Mouse (Mus musculus): ENCODE measurements around the gene Ctdsp2. TPM values are rescaled to one million over a fixed set of nuclear protein-coding genes. Genes with fewer than 3 reads are reported as not detected.

Ctdsp2 gene
- polyA plus RNA-seq, 1 experiment from 2014 or later = 58.8 TPM

GRCm38 (mm10) chr10:127037641-127038040, 59.1 kb downstream of the Ctdsp2 start:
- H3K27ac ChIP-seq (ENCODE audit: low read depth, low read length) = no peak overlapping the region
- H3K4me2 ChIP-seq (ENCODE audit: low read depth, low read length, severe bottlenecking) = no peak overlapping the region
- H3K4me1 ChIP-seq (replicated peaks; ENCODE audit: control insufficient read depth, insufficient read depth, low read length) = no peaks in the 10 kb centered on the region
- H3K36me3 ChIP-seq (ENCODE audit: control insufficient read depth, insufficient read depth, low read length) = no peaks in the 10 kb centered on the region
- no peaks in the 10 kb centered on the region for H3K9me3 ChIP-seq (ENCODE audit: control insufficient read depth, low read length)
- H3K4me3 ChIP-seq (ENCODE audit: low read depth, low read length) = no peak overlapping the region
- DNase-seq (ENCODE audit: low spot score) (no peak), ATAC-seq (replicated peaks; ENCODE audit: low FRiP score) (no peak)
- no peak overlapping the region for H3K9ac ChIP-seq (ENCODE audit: low read length)
- H3K27me3 ChIP-seq (ENCODE audit: control insufficient read depth, insufficient read depth, low read length) = peaks cover 2% of the 10 kb centered on the region; the same call in 1 of the 2 replicates
- 72% methylated on average over 12 of the region's 12 CpGs for WGBS

DNA sequence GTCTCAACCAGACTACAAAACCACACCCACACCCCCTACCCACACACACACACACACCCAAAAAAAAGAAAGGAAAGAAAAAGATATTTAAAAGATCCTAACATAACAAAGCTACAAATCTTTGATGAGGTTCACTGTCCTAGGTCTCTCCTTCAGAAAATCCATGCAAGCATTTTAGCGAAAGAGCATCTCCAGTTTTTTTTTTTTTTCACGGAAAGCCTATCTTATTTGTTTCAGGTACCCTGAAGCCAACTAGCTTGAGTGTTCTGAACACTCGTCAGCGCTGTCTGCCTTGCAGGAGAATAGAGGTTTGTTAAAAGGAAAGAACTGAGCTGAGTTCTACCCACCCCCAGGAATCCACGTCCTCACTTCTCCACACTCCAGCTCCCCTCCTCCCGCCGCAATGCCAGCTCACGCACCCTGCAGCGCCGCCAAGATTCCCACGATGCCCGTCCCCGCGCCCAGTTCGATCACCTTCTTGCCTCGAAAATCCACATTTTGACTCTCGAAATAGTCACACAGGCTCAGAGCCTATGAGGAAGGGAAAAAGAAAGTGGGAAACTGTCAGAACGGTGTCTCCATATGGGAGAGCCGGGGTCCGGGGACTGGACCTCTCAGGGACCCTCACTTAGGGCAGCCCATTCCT, 62.2 kb downstream of the Ctdsp2 start:
- WGBS = under 1% methylated on average over 20 of the region's 20 CpGs
- Histone ChIP-seq H3K9ac (ENCODE audit: low read length) (peak overlapping the region; percentile 58), H3K27ac (ENCODE audit: low read depth, low read length) (no peak overlapping the region), H3K4me2 (ENCODE audit: low read depth, low read length, severe bottlenecking) (peak overlapping the region; percentile 99), H3K4me3 (ENCODE audit: low read depth, low read length) (peak overlapping the region; percentile 69), H3K4me1 (replicated peaks; ENCODE audit: control insufficient read depth, insufficient read depth, low read length) (0 out of 2 replicates have a peak, but pooled peaks cover 2% of the 10 kb centered on the region), H3K27me3 (ENCODE audit: control insufficient read depth, insufficient read depth, low read length) (peaks cover 2% of the 10 kb centered on the region; the same call in 1 of the 2 replicates), H3K9me3 (ENCODE audit: control insufficient read depth, low read length) (no peaks in the 10 kb centered on the region), H3K36me3 (ENCODE audit: control insufficient read depth, insufficient read depth, low read length) (no peaks in the 10 kb centered on the region)
- DNase-seq (ENCODE audit: low spot score) (no peak), ATAC-seq (replicated peaks; ENCODE audit: low FRiP score) (0 out of 2 replicates have a peak, but pooled peaks have one; percentile 17)

GRCm38 (mm10) chr10:127041274-127041766, 62.8 kb downstream of the Ctdsp2 start, which contains the start of the genes Mettl1 and Eef1akmt3:
TSS of gene Mettl1 (plus strand) at chr10:127041414.
TSS of gene Eef1akmt3 (minus strand) at chr10:127041513.
- Histone ChIP-seq H3K9ac (ENCODE audit: low read length) (peak within 1 kb of the TSS; percentile 58), H3K36me3 (ENCODE audit: control insufficient read depth, insufficient read depth, low read length) (no peaks in the 10 kb centered on the region), H3K9me3 (ENCODE audit: control insufficient read depth, low read length) (no peaks in the 10 kb centered on the region), H3K27ac (ENCODE audit: low read depth, low read length) (no peak within 1 kb of the TSS), H3K27me3 (ENCODE audit: control insufficient read depth, insufficient read depth, low read length) (peaks cover 2% of the 10 kb centered on the region; the same call in 1 of the 2 replicates), H3K4me1 (replicated peaks; ENCODE audit: control insufficient read depth, insufficient read depth, low read length) (0 out of 2 replicates have a peak, but pooled peaks cover 2% of the 10 kb centered on the region), H3K4me2 (ENCODE audit: low read depth, low read length, severe bottlenecking) (peak within 1 kb of the TSS; percentile 99), H3K4me3 (ENCODE audit: low read depth, low read length) (peak within 1 kb of the TSS; percentile 69)
- peak; percentile 77 for DNase-seq (ENCODE audit: low spot score)
- WGBS = under 1% methylated on average over 28 of the region's 28 CpGs
- peak; percentile 75 for ATAC-seq (replicated peaks; ENCODE audit: low FRiP score)

DNA sequence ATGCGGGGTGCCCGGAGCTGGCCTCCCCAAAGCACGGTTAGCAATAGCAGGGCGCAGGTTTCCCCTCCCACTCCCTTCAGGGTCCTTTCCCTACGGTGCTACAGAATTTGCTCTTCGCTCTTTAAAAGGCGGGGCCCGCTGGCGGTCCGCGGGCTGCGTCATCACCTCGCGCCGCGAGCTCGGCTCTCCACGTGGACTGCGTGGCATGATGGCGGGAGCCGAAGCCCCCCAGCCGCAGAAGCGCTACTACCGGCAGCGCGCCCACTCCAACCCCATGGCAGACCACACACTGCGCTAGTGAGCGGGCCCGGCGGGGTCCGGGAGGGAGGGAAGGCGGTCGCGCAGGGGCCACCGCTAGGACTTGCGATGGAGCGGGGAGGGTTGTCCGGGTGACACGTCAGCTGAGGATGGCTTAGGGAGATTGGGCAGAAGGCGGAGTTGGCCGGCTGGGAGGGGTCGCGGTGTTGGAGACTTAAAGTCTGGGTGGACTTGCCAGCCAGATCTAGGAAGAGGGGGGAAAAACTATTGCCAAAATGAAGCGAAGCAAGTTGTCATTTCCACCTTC, 63.3 kb downstream of the Ctdsp2 start:
- Histone ChIP-seq H3K27ac (ENCODE audit: low read depth, low read length) (no peak overlapping the region), H3K9ac (ENCODE audit: low read length) (peak overlapping the region; percentile 58), H3K4me3 (ENCODE audit: low read depth, low read length) (peak overlapping the region; percentile 69), H3K9me3 (ENCODE audit: control insufficient read depth, low read length) (no peaks in the 10 kb centered on the region), H3K4me2 (ENCODE audit: low read depth, low read length, severe bottlenecking) (peak overlapping the region; percentile 99), H3K36me3 (ENCODE audit: control insufficient read depth, insufficient read depth, low read length) (no peaks in the 10 kb centered on the region), H3K27me3 (ENCODE audit: control insufficient read depth, insufficient read depth, low read length) (peaks cover 2% of the 10 kb centered on the region; the same call in 1 of the 2 replicates), H3K4me1 (replicated peaks; ENCODE audit: control insufficient read depth, insufficient read depth, low read length) (0 out of 2 replicates have a peak, but pooled peaks cover 2% of the 10 kb centered on the region)
- DNase-seq (ENCODE audit: low spot score) = peak; percentile 96
- WGBS = under 1% methylated on average over 44 of the region's 44 CpGs
- ATAC-seq (replicated peaks; ENCODE audit: low FRiP score) = peak; percentile 86

GRCm38 (mm10) chr10:127042468-127043115, 64.1 kb downstream of the Ctdsp2 start:
- WGBS = 19% methylated on average over 5 of the region's 5 CpGs
- H3K9ac ChIP-seq (ENCODE audit: low read length) = peak overlapping the region; percentile 58

GRCm38 (mm10) chr10:127043187-127043586, 64.7 kb downstream of the Ctdsp2 start:
- no peak overlapping the region for H3K9ac ChIP-seq (ENCODE audit: low read length)
- H3K4me2 ChIP-seq (ENCODE audit: low read depth, low read length, severe bottlenecking) = no peak overlapping the region
- DNase-seq (ENCODE audit: low spot score) (no peak), ATAC-seq (replicated peaks; ENCODE audit: low FRiP score) (no peak)
- no peaks in the 10 kb centered on the region for H3K9me3 ChIP-seq (ENCODE audit: control insufficient read depth, low read length)
- H3K27ac ChIP-seq (ENCODE audit: low read depth, low read length) = no peak overlapping the region
- peaks cover 9% of the 10 kb centered on the region for H3K27me3 ChIP-seq (ENCODE audit: control insufficient read depth, insufficient read depth, low read length)
- H3K4me3 ChIP-seq (ENCODE audit: low read depth, low read length) = no peak overlapping the region
- H3K36me3 ChIP-seq (ENCODE audit: control insufficient read depth, insufficient read depth, low read length) = no peaks in the 10 kb centered on the region
- WGBS = 83% methylated on average over 6 of the region's 6 CpGs
- 0 out of 2 replicates have a peak, but pooled peaks cover 2% of the 10 kb centered on the region for H3K4me1 ChIP-seq (replicated peaks; ENCODE audit: control insufficient read depth, insufficient read depth, low read length)

More at GRCm38 (mm10) chr10:127042468-127043115, 64.1 kb downstream of the Ctdsp2 start:
- H3K4me3 ChIP-seq (ENCODE audit: low read depth, low read length) = peak overlapping the region; percentile 69
- 0 out of 2 replicates have a peak, but pooled peaks cover 2% of the 10 kb centered on the region for H3K4me1 ChIP-seq (replicated peaks; ENCODE audit: control insufficient read depth, insufficient read depth, low read length)
- ATAC-seq (replicated peaks; ENCODE audit: low FRiP score) (no peak), DNase-seq (ENCODE audit: low spot score) (no peak)
- no peaks in the 10 kb centered on the region for H3K9me3 ChIP-seq (ENCODE audit: control insufficient read depth, low read length)
- no peak overlapping the region for H3K27ac ChIP-seq (ENCODE audit: low read depth, low read length)
- peak overlapping the region; percentile 99 for H3K4me2 ChIP-seq (ENCODE audit: low read depth, low read length, severe bottlenecking)
- peaks cover 4% of the 10 kb centered on the region; the same call in 1 of the 2 replicates for H3K27me3 ChIP-seq (ENCODE audit: control insufficient read depth, insufficient read depth, low read length)
- H3K36me3 ChIP-seq (ENCODE audit: control insufficient read depth, insufficient read depth, low read length) = no peaks in the 10 kb centered on the region

DNA sequence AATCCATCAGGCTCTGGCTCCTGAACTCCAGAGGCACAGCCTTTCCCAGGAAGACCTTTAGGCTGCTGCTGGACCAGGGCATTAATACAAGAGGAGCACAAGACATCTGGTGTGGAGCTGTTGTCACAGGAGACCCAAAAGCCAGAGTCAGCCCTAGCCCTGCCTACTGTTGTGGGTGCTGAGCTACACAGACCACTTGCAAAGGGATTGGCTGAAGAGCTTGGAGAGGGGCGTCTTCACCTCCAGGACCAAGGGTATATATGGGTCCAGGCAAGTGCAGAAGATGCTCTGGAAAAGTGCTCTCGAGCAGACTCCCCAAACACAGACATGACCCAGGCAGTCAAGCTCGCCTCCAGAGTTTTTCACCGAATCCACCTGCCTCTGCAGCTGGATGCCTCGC, 69.4 kb downstream of the Ctdsp2 start, which contains the start of gene Cyp27b1:
TSS of gene Cyp27b1 (plus strand) at position 297 of the 400 bp plus-strand sequence.
- Histone ChIP-seq H3K9me3 (ENCODE audit: control insufficient read depth, low read length) (no peaks in the 10 kb centered on the region), H3K27ac (ENCODE audit: low read depth, low read length) (no peak within 1 kb of the TSS), H3K27me3 (ENCODE audit: control insufficient read depth, insufficient read depth, low read length) (peaks cover 36% of the 10 kb centered on the region), H3K9ac (ENCODE audit: low read length) (no peak within 1 kb of the TSS; the same call in 1 of the 2 replicates), H3K4me2 (ENCODE audit: low read depth, low read length, severe bottlenecking) (peak within 1 kb of the TSS; percentile 11; the same call in 1 of the 2 replicates), H3K4me1 (replicated peaks; ENCODE audit: control insufficient read depth, insufficient read depth, low read length) (peaks cover 7% of the 10 kb centered on the region; the same call in 1 of the 2 replicates), H3K4me3 (ENCODE audit: low read depth, low read length) (peak within 1 kb of the TSS; percentile 5; the same call in 1 of the 2 replicates), H3K36me3 (ENCODE audit: control insufficient read depth, insufficient read depth, low read length) (no peaks in the 10 kb centered on the region)
- ATAC-seq (replicated peaks; ENCODE audit: low FRiP score) = no peak
- WGBS = 27% methylated on average over 5 of the region's 5 CpGs
- no peak for DNase-seq (ENCODE audit: low spot score)
